Mouse (Mus musculus) heart, postnatal 0 days (tissue): ENCODE measurements around the gene Ermp1. TPM values are rescaled to one million over a fixed set of nuclear protein-coding genes. Genes with fewer than 3 reads are reported as not detected.

Source experiments
- ATAC-seq: fragments of 200-750 bp; cut with Nextera tagmentation; 2 replicates; pipeline ENCODE4 v1.8.0; 2017; ENCODE audit warnings: low read depth, moderate number of reproducible peaks, moderate library complexity; ENCODE audit not compliant: insufficient read depth
- DNase-seq: peaks from one replicate; pipeline ENCODE4 v3.0.0-alpha.2; 2016; ENCODE audit warnings: low spot score
- H3K27ac ChIP-seq: fragments of 300-500 bp; sonication (generic); 2 replicates; pipeline ENCODE4 v1.5.1; 2014; ENCODE audit warnings: low read depth, mild to moderate bottlenecking
- H3K27me3 ChIP-seq: fragments of 300-500 bp; sonication (generic); 2 replicates; pipeline ENCODE4 v1.6.1; 2014; ENCODE audit warnings: low read length, mixed read lengths; ENCODE audit not compliant: control insufficient read depth, insufficient read depth
- H3K36me3 ChIP-seq: fragments of 300-500 bp; sonication (generic); replicated peaks from 2 replicates; pipeline ENCODE4 v1.6.1; 2014; ENCODE audit warnings: low read length, mixed read lengths; ENCODE audit not compliant: control insufficient read depth, insufficient read depth
- H3K4me1 ChIP-seq: fragments of 300-500 bp; sonication (generic); 2 replicates; pipeline ENCODE4 v1.6.1; 2014; ENCODE audit warnings: antibody characterized with exemption; ENCODE audit not compliant: control insufficient read depth, insufficient read depth
- H3K4me2 ChIP-seq: fragments of 300-500 bp; sonication (generic); 2 replicates; pipeline ENCODE4 v1.6.1; 2014; ENCODE audit warnings: low read depth, mild to moderate bottlenecking, low read length, moderate library complexity
- H3K4me3 ChIP-seq: fragments of 300-500 bp; sonication (generic); 2 replicates; pipeline ENCODE4 v1.5.1; 2014; ENCODE audit warnings: low read depth, low read length
- H3K9ac ChIP-seq: fragments of 300-500 bp; sonication (generic); replicated peaks from 2 replicates; pipeline ENCODE4 v1.6.1; 2014; ENCODE audit warnings: low read depth, low read length, mixed read lengths
- H3K9me3 ChIP-seq: fragments of 300-500 bp; sonication (generic); replicated peaks from 2 replicates; pipeline ENCODE4 v1.6.1; 2016; ENCODE audit warnings: low read length; ENCODE audit not compliant: control insufficient read depth
- CTCF ChIP-seq: IDR thresholded peaks from 2 replicates; pipeline ENCODE4 v1.5.1; 2016; ENCODE audit warnings: antibody characterized with exemption, control low read depth, low read depth
- EP300 ChIP-seq: IDR thresholded peaks from 2 replicates; pipeline ENCODE4 v1.6.1; 2016; ENCODE audit warnings: antibody characterized with exemption, low read depth
- WGBS: fragments of 180-500 bp; shearing (Covaris S2); extraction: QIAGEN DNeasy Blood & Tissue Kit; methylation state at CpG from one replicate; pipeline ENCODE4 v1.1.7; 2014; 5-methylcytosine and 5-hydroxymethylcytosine counted together
- polyA plus RNA-seq: library from polyadenylated mRNA; unstranded; fragments of >200 nt; fragmentation: Nextera tagmentation; extraction: Ambion mirVana; gene quantifications from 2 replicates; pipeline ENCODE4 v1.2.1, GENCODE M21; 2015
- total RNA-seq: library from RNA; depleted of rRNA; stranded (reverse); fragments of >200 nt; gene quantifications from 2 replicates; pipeline ENCODE4 v1.2.3, GENCODE M21; 2014; ENCODE audit warnings: low replicate concordance; rRNA removed

The Ermp1 gene
- 10.7 and 24.4 TPM in 2 replicates for total RNA-seq
- 2.3 and 3.1 TPM in 2 replicates for polyA plus RNA-seq

- H3K27ac ChIP-seq: peak within 1 kb of the TSS; percentile 78
- H3K4me3 ChIP-seq: peak within 1 kb of the TSS; percentile 84
- WGBS: under 1% methylated on average over 79 of the region's 90 CpGs
Measured at GRCm38 (mm10) chr19:29647651-29648549, at the start of gene Ermp1. Gene Ermp1, minus strand, starts transcription at chr19:29648415.

DNA sequence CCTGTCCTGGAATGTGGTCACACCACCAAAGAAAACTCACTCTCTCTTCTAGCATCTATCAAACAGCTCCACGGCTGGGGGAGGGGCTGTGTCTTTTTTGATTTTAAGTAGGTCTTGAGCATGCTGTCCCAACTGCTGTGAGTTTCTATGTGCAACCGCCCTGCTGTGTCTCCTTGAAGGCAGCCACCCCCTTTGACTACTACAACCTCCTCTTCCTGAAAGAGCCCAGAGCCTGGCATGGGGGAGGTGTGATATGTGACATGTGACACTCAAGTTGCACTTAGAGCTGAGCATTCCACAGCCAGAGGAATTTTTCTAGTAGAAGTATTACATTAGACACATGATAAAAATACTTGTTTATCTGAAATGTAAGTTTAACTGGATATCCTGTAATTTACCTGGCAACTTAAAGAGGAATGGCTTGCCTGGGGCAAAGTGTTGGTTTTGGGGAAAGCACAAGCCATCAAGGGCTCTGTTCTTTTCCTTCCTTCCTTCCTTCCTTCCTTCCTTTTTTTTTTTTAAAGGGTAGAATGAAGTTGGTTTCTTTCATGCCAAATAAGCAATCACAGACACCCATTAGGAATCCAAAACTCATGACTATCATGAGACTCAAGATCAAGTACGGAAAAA, 49.1 kb upstream of the Ermp1 start, which contains the start of gene Mlana:
TSS of gene Mlana (plus strand) at position 580 of the 630 bp plus-strand sequence.
- no peak within 1 kb of the TSS for H3K4me2 ChIP-seq
- H3K9me3 ChIP-seq: peaks cover 8% of the 10 kb centered on the region; the same call in 1 of the 2 replicates
- H3K27ac ChIP-seq: peak within 1 kb of the TSS; percentile 59; the same call in 1 of the 2 replicates
- ATAC-seq: peak; percentile 81
- H3K4me3 ChIP-seq: no peak within 1 kb of the TSS
- WGBS: 31% methylated on average over 3 of the region's 3 CpGs
- no peaks in the 10 kb centered on the region for H3K27me3 ChIP-seq
- TF ChIP-seq CTCF (no peak), EP300 (no peak)
- H3K9ac ChIP-seq: no peak within 1 kb of the TSS
- no peaks in the 10 kb centered on the region for H3K36me3 ChIP-seq
- peak; percentile 51 for DNase-seq
- H3K4me1 ChIP-seq: peaks cover 10% of the 10 kb centered on the region; the same call in 1 of the 2 replicates

More at GRCm38 (mm10) chr19:29647651-29648549, at the start of gene Ermp1:
- Histone ChIP-seq H3K36me3 (no peaks in the 10 kb centered on the region), H3K4me1 (no peaks in the 10 kb centered on the region), H3K4me2 (peak within 1 kb of the TSS; percentile 89), H3K27me3 (peaks cover 7% of the 10 kb centered on the region; the same call in 1 of the 2 replicates), H3K9me3 (no peaks in the 10 kb centered on the region), H3K9ac (peak within 1 kb of the TSS; percentile 73)
- ATAC-seq (peak; percentile 94), DNase-seq (peak; percentile 86)
- TF ChIP-seq EP300: no peak
- TF ChIP-seq CTCF: peak; percentile 96

DNA sequence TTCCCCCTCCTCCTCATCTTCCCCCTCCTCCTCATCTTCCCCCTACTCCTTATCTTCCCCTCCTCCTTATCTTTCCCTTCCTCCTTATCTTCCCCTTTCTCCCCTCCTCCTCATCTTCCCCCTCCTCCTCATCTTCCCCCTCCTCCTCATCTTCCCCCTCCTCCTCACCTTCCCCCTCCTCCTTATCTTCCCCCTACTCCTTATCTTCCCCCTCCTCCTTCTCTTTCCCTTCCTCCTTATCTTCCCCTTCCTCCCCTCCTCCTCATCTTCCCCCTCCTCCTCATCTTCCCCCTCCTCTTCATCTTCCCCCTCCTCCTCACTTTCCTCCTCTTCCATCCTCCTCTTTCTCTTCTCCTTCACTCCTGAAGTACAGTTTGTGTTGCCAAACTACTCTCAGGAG, 48.6 kb upstream of the Ermp1 start:
- no peak overlapping the region for H3K9ac ChIP-seq
- DNase-seq (no peak), ATAC-seq (no peak)
- H3K4me1 ChIP-seq: peaks cover 10% of the 10 kb centered on the region; the same call in 1 of the 2 replicates
- no peak overlapping the region for H3K4me3 ChIP-seq
- no peaks in the 10 kb centered on the region for H3K36me3 ChIP-seq
- peaks cover 8% of the 10 kb centered on the region; the same call in 1 of the 2 replicates for H3K9me3 ChIP-seq
- H3K27ac ChIP-seq: peak overlapping the region; percentile 59; the same call in 1 of the 2 replicates
- TF ChIP-seq CTCF (no peak), EP300 (no peak)
- no peaks in the 10 kb centered on the region for H3K27me3 ChIP-seq
- no peak overlapping the region for H3K4me2 ChIP-seq

- 90% methylated on average over 4 of the region's 4 CpGs for WGBS
- no peak for ATAC-seq
- H3K4me2 ChIP-seq: no peak overlapping the region
Measured at GRCm38 (mm10) chr19:29696309-29696708, 48.1 kb upstream of the Ermp1 start.

DNA sequence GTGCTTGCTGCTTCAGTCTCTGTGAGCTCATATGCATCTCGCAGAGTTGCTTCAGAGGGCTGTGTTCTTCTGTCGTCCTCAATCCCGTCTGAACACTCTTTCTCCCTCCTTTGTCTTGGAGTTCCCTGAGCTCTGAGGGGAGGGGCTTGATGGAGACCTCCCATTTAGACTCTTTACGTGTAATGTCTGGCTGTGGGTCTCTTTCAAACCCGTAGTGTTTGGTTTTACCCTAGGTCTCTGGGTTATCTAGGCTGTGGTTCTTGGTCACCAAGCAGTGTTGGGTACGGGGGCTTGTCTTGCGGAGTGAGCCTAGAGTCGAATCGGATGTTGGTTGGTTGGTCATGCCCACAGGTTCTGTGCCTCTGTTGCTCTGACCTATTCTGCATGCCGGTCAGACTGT, 46.9 kb upstream of the Ermp1 start:
- WGBS: 94% methylated on average over 10 of the region's 10 CpGs
- ATAC-seq: no peak

More at GRCm38 (mm10) chr19:29696309-29696708, 48.1 kb upstream of the Ermp1 start:
- H3K9me3 ChIP-seq: peaks cover 8% of the 10 kb centered on the region; the same call in 1 of the 2 replicates
- no peak overlapping the region for H3K4me3 ChIP-seq
- no peak overlapping the region for H3K27ac ChIP-seq
- DNase-seq: no peak
- H3K4me1 ChIP-seq: peaks cover 10% of the 10 kb centered on the region; the same call in 1 of the 2 replicates
- no peaks in the 10 kb centered on the region for H3K27me3 ChIP-seq
- no peak for TF ChIP-seq CTCF
- no peaks in the 10 kb centered on the region for H3K36me3 ChIP-seq
- no peak overlapping the region for H3K9ac ChIP-seq

More for the DNA sequence above, 46.9 kb upstream of the Ermp1 start:
- H3K4me3 ChIP-seq: no peak overlapping the region
- TF ChIP-seq CTCF (no peak), EP300 (no peak)
- H3K9ac ChIP-seq: no peak overlapping the region
- H3K27ac ChIP-seq: no peak overlapping the region
- H3K36me3 ChIP-seq: no peaks in the 10 kb centered on the region
- no peaks in the 10 kb centered on the region for H3K27me3 ChIP-seq
- H3K9me3 ChIP-seq: peaks cover 8% of the 10 kb centered on the region; the same call in 1 of the 2 replicates
- H3K4me1 ChIP-seq: peaks cover 10% of the 10 kb centered on the region; the same call in 1 of the 2 replicates
- DNase-seq: no peak
- no peak overlapping the region for H3K4me2 ChIP-seq
